Mouse (Mus musculus) E14TG2a.4 (cell line): ENCODE results near the gene Serpinb1a.

Experiments
- CTCF ChIP-seq: conservative IDR thresholded peaks from 2 replicates; pipeline ENCODE4 v1.5.1; 2014; ENCODE audit warnings: low read length
- NANOG ChIP-seq: IDR thresholded peaks from 2 replicates; pipeline ENCODE4 v1.6.1; 2014; ENCODE audit warnings: borderline replicate concordance, low read length, mixed read lengths
- POU5F1 ChIP-seq: IDR thresholded peaks from 2 replicates; pipeline ENCODE4 v1.6.1; 2014; ENCODE audit warnings: low read length, borderline replicate concordance

DNA sequence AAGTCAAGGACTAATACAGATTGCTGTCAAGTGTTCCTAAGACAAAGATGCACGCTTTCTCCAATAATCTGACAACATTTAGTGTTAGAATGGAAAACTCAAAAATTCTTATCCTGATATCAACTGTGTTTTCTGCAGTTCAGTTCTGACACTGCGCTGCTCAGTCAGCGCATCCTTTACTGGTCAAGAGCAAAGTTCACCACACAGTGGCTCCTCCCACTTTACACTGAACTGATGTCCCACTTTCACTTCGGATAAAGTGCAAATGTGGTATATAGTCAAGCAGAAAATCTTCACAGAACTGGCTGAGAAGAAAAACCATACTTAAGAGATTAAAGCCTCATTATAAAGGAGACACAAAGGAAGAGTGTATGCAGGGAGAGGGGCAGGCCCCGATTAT lies 55.8 kb downstream of the Serpinb1a start:
- TF ChIP-seq POU5F1 (no peak), CTCF (no peak), NANOG (no peak)
